Mouse (Mus musculus) liver, embryonic 16.5 days (tissue): ENCODE data around the gene Lekr1. TPM values are rescaled to one million over a fixed set of nuclear protein-coding genes. Genes with fewer than 3 reads are reported as not detected.
A peak's percentile ranks its signal among the peaks of the same experiment; 100 is the strongest.

Source experiments
- ATAC-seq: fragments of 200-750 bp; cut with Nextera tagmentation; 2 replicates; pipeline ENCODE4 v1.8.0; 2017; ENCODE audit warnings: low read depth, mild to moderate bottlenecking, moderate number of reproducible peaks, moderate library complexity
- H3K27ac ChIP-seq: fragments of 300-500 bp; sonication (generic); 2 replicates; pipeline ENCODE4 v1.5.1; 2014; ENCODE audit warnings: mild to moderate bottlenecking, low read length
- H3K27me3 ChIP-seq: fragments of 300-500 bp; sonication (generic); 2 replicates; pipeline ENCODE4 v1.6.1; 2014; ENCODE audit warnings: low read depth, low read length, mixed read lengths; ENCODE audit not compliant: control insufficient read depth, insufficient read depth
- H3K36me3 ChIP-seq: fragments of 300-500 bp; sonication (generic); 2 replicates; pipeline ENCODE4 v1.6.1; 2014; ENCODE audit warnings: mild to moderate bottlenecking; ENCODE audit not compliant: control insufficient read depth, insufficient read depth
- H3K4me1 ChIP-seq: fragments of 300-500 bp; sonication (generic); 2 replicates; pipeline ENCODE4 v1.6.1; 2014; ENCODE audit warnings: low read depth, low read length, mixed read lengths; ENCODE audit not compliant: control insufficient read depth
- H3K4me2 ChIP-seq: fragments of 300-500 bp; sonication (generic); 2 replicates; pipeline ENCODE4 v1.6.1; 2014; ENCODE audit warnings: low read depth, low read length, mixed read lengths
- H3K4me3 ChIP-seq: fragments of 300-500 bp; sonication (generic); 2 replicates; pipeline ENCODE4 v1.5.1; 2014; ENCODE audit warnings: low read depth, mild to moderate bottlenecking, low read length
- H3K9ac ChIP-seq: fragments of 300-500 bp; sonication (generic); 2 replicates; pipeline ENCODE4 v1.6.1; 2014; ENCODE audit warnings: low read depth, low read length
- H3K9me3 ChIP-seq: fragments of 300-500 bp; sonication (generic); replicated peaks from 2 replicates; pipeline ENCODE4 v1.6.1; 2016; ENCODE audit warnings: low read length; ENCODE audit not compliant: control insufficient read depth
- WGBS: fragments of 180-500 bp; shearing (Covaris S2); extraction: QIAGEN DNeasy Blood & Tissue Kit; methylation state at CpG from one replicate; pipeline ENCODE4 v1.1.7; 2014; ENCODE audit not compliant: insufficient replicate concordance; 5-methylcytosine and 5-hydroxymethylcytosine counted together
- polyA plus RNA-seq: library from polyadenylated mRNA; unstranded; fragments of >200 nt; fragmentation: Nextera tagmentation; extraction: Ambion mirVana; gene quantifications from 2 replicates; pipeline ENCODE4 v1.2.1, GENCODE M21; 2015

The Lekr1 gene
- polyA plus RNA-seq, 1 experiment from 2014 or later = 0.94 TPM

- Histone ChIP-seq H3K4me2 (no peak overlapping the region), H3K4me1 (no peaks in the 10 kb centered on the region; the same call in none of the 2 replicates), H3K27me3 (peaks cover 33% of the 10 kb centered on the region), H3K9ac (no peak overlapping the region), H3K27ac (no peak overlapping the region), H3K4me3 (no peak overlapping the region), H3K9me3 (no peaks in the 10 kb centered on the region), H3K36me3 (no peaks in the 10 kb centered on the region)
- no peak for ATAC-seq
- 82% methylated on average over 4 of the region's 4 CpGs for WGBS
Observed at GRCm38 (mm10) chr3:65660336-65660735, 5.7 kb upstream of the Lekr1 start.

GRCm38 (mm10) chr3:65661731-65662130, 4.3 kb upstream of the Lekr1 start:
- WGBS = 53% methylated on average over 3 of the region's 3 CpGs
- no peak overlapping the region for H3K4me2 ChIP-seq
- peaks cover 4% of the 10 kb centered on the region for H3K4me1 ChIP-seq
- peaks cover 28% of the 10 kb centered on the region for H3K27me3 ChIP-seq
- H3K36me3 ChIP-seq = no peaks in the 10 kb centered on the region
- no peak overlapping the region for H3K9ac ChIP-seq
- no peaks in the 10 kb centered on the region for H3K9me3 ChIP-seq
- H3K4me3 ChIP-seq = no peak overlapping the region
- no peak overlapping the region for H3K27ac ChIP-seq
- ATAC-seq = no peak

GRCm38 (mm10) chr3:65663176-65663575, 2.9 kb upstream of the Lekr1 start:
- Histone ChIP-seq H3K4me3 (no peak overlapping the region), H3K27ac (no peak overlapping the region), H3K4me1 (peaks cover 4% of the 10 kb centered on the region), H3K9ac (no peak overlapping the region), H3K4me2 (no peak overlapping the region), H3K9me3 (no peaks in the 10 kb centered on the region), H3K27me3 (peaks cover 18% of the 10 kb centered on the region), H3K36me3 (no peaks in the 10 kb centered on the region)
- ATAC-seq = peak; percentile 31
- 42% methylated on average over 11 of the region's 11 CpGs for WGBS

GRCm38 (mm10) chr3:65670216-65670615, 4.2 kb downstream of the Lekr1 start:
- H3K4me2 ChIP-seq = no peak overlapping the region
- WGBS = 53% methylated on average over 6 of the region's 6 CpGs
- no peaks in the 10 kb centered on the region for H3K36me3 ChIP-seq
- H3K27ac ChIP-seq = no peak overlapping the region
- ATAC-seq = no peak
- no peak overlapping the region for H3K9ac ChIP-seq
- H3K27me3 ChIP-seq = no peaks in the 10 kb centered on the region
- H3K4me1 ChIP-seq = peaks cover 4% of the 10 kb centered on the region; the same call in 1 of the 2 replicates
- H3K9me3 ChIP-seq = no peaks in the 10 kb centered on the region
- no peak overlapping the region for H3K4me3 ChIP-seq

- Histone ChIP-seq H3K4me3 (no peak overlapping the region), H3K27me3 (no peaks in the 10 kb centered on the region), H3K9me3 (no peaks in the 10 kb centered on the region), H3K4me1 (no peaks in the 10 kb centered on the region), H3K4me2 (no peak overlapping the region), H3K9ac (no peak overlapping the region), H3K27ac (no peak overlapping the region), H3K36me3 (no peaks in the 10 kb centered on the region)
- ATAC-seq = no peak
- 47% methylated on average over 8 of the region's 8 CpGs for WGBS
Observed at GRCm38 (mm10) chr3:65673725-65674124, 7.7 kb downstream of the Lekr1 start.

GRCm38 (mm10) chr3:65680612-65681011, 14.6 kb downstream of the Lekr1 start:
- no peak overlapping the region for H3K4me2 ChIP-seq
- H3K4me3 ChIP-seq = no peak overlapping the region
- H3K36me3 ChIP-seq = no peaks in the 10 kb centered on the region
- H3K27ac ChIP-seq = no peak overlapping the region
- no peaks in the 10 kb centered on the region for H3K4me1 ChIP-seq
- H3K9me3 ChIP-seq = no peaks in the 10 kb centered on the region
- no peak overlapping the region for H3K9ac ChIP-seq
- H3K27me3 ChIP-seq = no peaks in the 10 kb centered on the region
- 72% methylated on average over 1 of the region's 1 CpGs for WGBS
- ATAC-seq = no peak

GRCm38 (mm10) chr3:65689705-65690104, 23.7 kb downstream of the Lekr1 start:
- H3K27ac ChIP-seq = no peak overlapping the region
- no peaks in the 10 kb centered on the region for H3K9me3 ChIP-seq
- H3K4me1 ChIP-seq = no peaks in the 10 kb centered on the region
- no peak for ATAC-seq
- H3K27me3 ChIP-seq = no peaks in the 10 kb centered on the region
- 26% methylated on average over 2 of the region's 2 CpGs for WGBS
- H3K36me3 ChIP-seq = no peaks in the 10 kb centered on the region
- no peak overlapping the region for H3K4me2 ChIP-seq
- H3K4me3 ChIP-seq = no peak overlapping the region
- no peak overlapping the region for H3K9ac ChIP-seq

- ATAC-seq = no peak
- Histone ChIP-seq H3K9ac (no peak overlapping the region), H3K4me3 (no peak overlapping the region), H3K27ac (no peak overlapping the region), H3K36me3 (no peaks in the 10 kb centered on the region), H3K4me2 (no peak overlapping the region), H3K9me3 (no peaks in the 10 kb centered on the region), H3K4me1 (no peaks in the 10 kb centered on the region), H3K27me3 (no peaks in the 10 kb centered on the region)
- WGBS = 77% methylated on average over 2 of the region's 2 CpGs
Observed at GRCm38 (mm10) chr3:65690850-65691249, 24.8 kb downstream of the Lekr1 start.

- no peak overlapping the region for H3K4me2 ChIP-seq
- H3K9ac ChIP-seq = no peak overlapping the region
- ATAC-seq = no peak
- no peaks in the 10 kb centered on the region for H3K9me3 ChIP-seq
- no peak overlapping the region for H3K27ac ChIP-seq
- no peaks in the 10 kb centered on the region for H3K27me3 ChIP-seq
- H3K4me1 ChIP-seq = no peaks in the 10 kb centered on the region
- WGBS = 54% methylated on average over 1 of the region's 1 CpGs
- H3K36me3 ChIP-seq = no peaks in the 10 kb centered on the region
- no peak overlapping the region for H3K4me3 ChIP-seq
Observed at GRCm38 (mm10) chr3:65699704-65700103, 33.7 kb downstream of the Lekr1 start.
